Mouse (Mus musculus) adrenal gland, adult 2 months (tissue): ENCODE measurements around the gene Gse1. TPM values are rescaled to one million over a fixed set of nuclear protein-coding genes. Genes with fewer than 3 reads are reported as not detected.
"Not testable (repeated sequence)": the region's sequence is repeated elsewhere in the genome, so short reads cannot be mapped to it uniquely, and the experiment has no call there.

ENCODE experiments used
- DNase-seq: peaks from one replicate; pipeline ENCODE4 v3.0.0; 2021
- polyA plus RNA-seq: library from polyadenylated mRNA; depleted of rRNA; stranded (reverse); fragments of >200 nt; gene quantifications from 2 replicates; pipeline ENCODE4 v1.2.3, GENCODE M21; 2012
- total RNA-seq, 2 experiments: library from RNA; stranded (reverse); gene quantifications; 2 replicates each; pipeline ENCODE4 v1.2.3; 2021

The Gse1 gene
- total and polyA plus RNA-seq, 3 experiments = 27.1 to 46.3 (median 28.7) TPM

- peak; percentile 59 for DNase-seq
Measured at GRCm38 (mm10) chr8:120322956-120323448, 94.7 kb downstream of the Gse1 start.

GRCm38 (mm10) chr8:120324555-120324954 lies 96.3 kb downstream of the Gse1 start:
- peak; percentile 56 for DNase-seq

GRCm38 (mm10) chr8:120325172-120325767 lies 97.0 kb downstream of the Gse1 start:
- no peak for DNase-seq

- DNase-seq = peak; percentile 60
Measured at GRCm38 (mm10) chr8:120327131-120327554, 98.9 kb downstream of the Gse1 start.

GRCm38 (mm10) chr8:120328361-120329022 lies 100.2 kb downstream of the Gse1 start:
- no peak for DNase-seq

- DNase-seq = no peak
Measured at GRCm38 (mm10) chr8:120329030-120329748, 100.9 kb downstream of the Gse1 start.

GRCm38 (mm10) chr8:120331027-120331426 lies 102.8 kb downstream of the Gse1 start:
- DNase-seq = no peak

- DNase-seq = no peak
Measured at GRCm38 (mm10) chr8:120332379-120333229, 104.3 kb downstream of the Gse1 start.

- DNase-seq = no peak
Measured at GRCm38 (mm10) chr8:120333681-120334080, 105.4 kb downstream of the Gse1 start.

- DNase-seq = not testable (repeated sequence)
Measured at GRCm38 (mm10) chr8:120334261-120334660, 106.0 kb downstream of the Gse1 start.

- DNase-seq = no peak
Measured at GRCm38 (mm10) chr8:120334878-120335261, 106.6 kb downstream of the Gse1 start.

- no peak for DNase-seq
Measured at GRCm38 (mm10) chr8:120335262-120336086, 107.2 kb downstream of the Gse1 start.

- no peak for DNase-seq
Measured at GRCm38 (mm10) chr8:120336087-120336380, 107.8 kb downstream of the Gse1 start.

GRCm38 (mm10) chr8:120336909-120337555 lies 108.8 kb downstream of the Gse1 start:
- DNase-seq = no peak

- no peak for DNase-seq
Measured at GRCm38 (mm10) chr8:120337627-120338026, 109.4 kb downstream of the Gse1 start.

- DNase-seq = peak; percentile 79
Measured at GRCm38 (mm10) chr8:120338678-120339077, 110.4 kb downstream of the Gse1 start.

GRCm38 (mm10) chr8:120339743-120340142 lies 111.5 kb downstream of the Gse1 start:
- DNase-seq = peak; percentile 91

- DNase-seq = no peak
Measured at GRCm38 (mm10) chr8:120341124-120341523, 112.9 kb downstream of the Gse1 start.

- no peak for DNase-seq
Measured at GRCm38 (mm10) chr8:120342847-120343548, 114.7 kb downstream of the Gse1 start.

- DNase-seq = no peak
Measured at GRCm38 (mm10) chr8:120343582-120343981, 115.3 kb downstream of the Gse1 start.
